Mouse (Mus musculus) hindbrain, embryonic 14.5 days (tissue): Measurements from ENCODE around the gene Trip12. TPM values are rescaled to one million over a fixed set of nuclear protein-coding genes. Genes with fewer than 3 reads are reported as not detected.
A peak's percentile ranks its signal among the peaks of the same experiment; 100 is the strongest.

Source experiments
- ATAC-seq: fragments of 200-750 bp; cut with Nextera tagmentation; 2 replicates; pipeline ENCODE4 v1.8.0; 2017; ENCODE audit warnings: moderate number of reproducible peaks, mild to moderate bottlenecking, moderate TSS enrichment, moderate library complexity; ENCODE audit not compliant: low FRiP score
- DNase-seq: peaks from one replicate; pipeline ENCODE4 v3.0.0-alpha.2; 2015; ENCODE audit warnings: low spot score
- H3K27ac ChIP-seq: fragments of 300-500 bp; sonication (generic); 2 replicates; pipeline ENCODE4 v1.5.1; 2014; ENCODE audit warnings: mild to moderate bottlenecking, moderate library complexity
- H3K27me3 ChIP-seq: fragments of 300-500 bp; sonication (generic); 2 replicates; pipeline ENCODE4 v1.6.1; 2014; ENCODE audit warnings: mild to moderate bottlenecking, low read length, mixed read lengths; ENCODE audit not compliant: control insufficient read depth, insufficient read depth
- H3K36me3 ChIP-seq: fragments of 300-500 bp; sonication (generic); replicated peaks from 2 replicates; pipeline ENCODE4 v1.6.1; 2014; ENCODE audit not compliant: control insufficient read depth, insufficient read depth
- H3K4me1 ChIP-seq: fragments of 300-500 bp; sonication (generic); replicated peaks from 2 replicates; pipeline ENCODE4 v1.6.1; 2014; ENCODE audit warnings: antibody characterized with exemption, low read length, mixed read lengths; ENCODE audit not compliant: control insufficient read depth, insufficient read depth
- H3K4me2 ChIP-seq: fragments of 300-500 bp; sonication (generic); replicated peaks from 2 replicates; pipeline ENCODE4 v1.6.1; 2014; ENCODE audit warnings: mild to moderate bottlenecking, moderate library complexity
- H3K4me3 ChIP-seq: fragments of 300-500 bp; sonication (generic); replicated peaks from 2 replicates; pipeline ENCODE4 v1.5.1; 2014; ENCODE audit warnings: mild to moderate bottlenecking, low read length
- H3K9ac ChIP-seq: fragments of 300-500 bp; sonication (generic); 2 replicates; pipeline ENCODE4 v1.6.1; 2014
- H3K9me3 ChIP-seq: fragments of 300-500 bp; sonication (generic); 2 replicates; pipeline ENCODE4 v1.6.1; 2016; ENCODE audit warnings: low read length; ENCODE audit not compliant: control insufficient read depth
- WGBS: fragments of 180-500 bp; shearing (Covaris S2); extraction: QIAGEN DNeasy Blood & Tissue Kit; methylation state at CpG from one replicate; pipeline ENCODE4 v1.1.7; 2014; 5-methylcytosine and 5-hydroxymethylcytosine counted together
- polyA plus RNA-seq: library from polyadenylated mRNA; unstranded; fragments of >200 nt; fragmentation: Nextera tagmentation; extraction: Ambion mirVana; gene quantifications from 2 replicates; pipeline ENCODE4 v1.2.1, GENCODE M21; 2014

The Trip12 gene
- polyA plus RNA-seq, 1 experiment from 2014 or later: 55.8 TPM

GRCm38 (mm10) chr1:84849804-84850203 lies 9.5 kb upstream of the Trip12 start:
- no peaks in the 10 kb centered on the region for H3K9me3 ChIP-seq
- ATAC-seq: no peak
- no peaks in the 10 kb centered on the region for H3K27me3 ChIP-seq
- H3K36me3 ChIP-seq: no peaks in the 10 kb centered on the region
- no peak overlapping the region for H3K27ac ChIP-seq
- no peak for DNase-seq
- no peak overlapping the region for H3K4me2 ChIP-seq
- no peaks in the 10 kb centered on the region for H3K4me1 ChIP-seq
- 92% methylated on average over 7 of the region's 7 CpGs for WGBS
- no peak overlapping the region for H3K4me3 ChIP-seq
- H3K9ac ChIP-seq: no peak overlapping the region

GRCm38 (mm10) chr1:84848801-84849455 lies 8.6 kb upstream of the Trip12 start:
- WGBS: 96% methylated on average over 6 of the region's 6 CpGs
- Histone ChIP-seq H3K36me3 (no peaks in the 10 kb centered on the region), H3K4me2 (no peak overlapping the region), H3K9ac (no peak overlapping the region), H3K4me1 (no peaks in the 10 kb centered on the region), H3K27me3 (no peaks in the 10 kb centered on the region), H3K27ac (no peak overlapping the region), H3K4me3 (no peak overlapping the region), H3K9me3 (no peaks in the 10 kb centered on the region)
- ATAC-seq (no peak), DNase-seq (no peak)

GRCm38 (mm10) chr1:84848335-84848734 lies 8.0 kb upstream of the Trip12 start:
- Histone ChIP-seq H3K4me1 (no peaks in the 10 kb centered on the region), H3K27me3 (no peaks in the 10 kb centered on the region), H3K9ac (no peak overlapping the region), H3K36me3 (no peaks in the 10 kb centered on the region), H3K4me3 (no peak overlapping the region), H3K9me3 (no peaks in the 10 kb centered on the region), H3K27ac (no peak overlapping the region), H3K4me2 (no peak overlapping the region)
- DNase-seq: no peak
- ATAC-seq: no peak
- WGBS: 92% methylated on average over 3 of the region's 3 CpGs

- no peak overlapping the region for H3K4me2 ChIP-seq
- 92% methylated on average over 7 of the region's 7 CpGs for WGBS
Measured at GRCm38 (mm10) chr1:84847698-84848097, 7.4 kb upstream of the Trip12 start.

GRCm38 (mm10) chr1:84843366-84843765 lies 3.0 kb upstream of the Trip12 start:
- H3K4me3 ChIP-seq: no peak overlapping the region
- H3K9ac ChIP-seq: no peak overlapping the region
- no peaks in the 10 kb centered on the region for H3K9me3 ChIP-seq
- 98% methylated on average over 2 of the region's 2 CpGs for WGBS
- no peak overlapping the region for H3K27ac ChIP-seq
- no peak for DNase-seq
- H3K4me2 ChIP-seq: no peak overlapping the region
- no peaks in the 10 kb centered on the region for H3K27me3 ChIP-seq
- no peaks in the 10 kb centered on the region for H3K36me3 ChIP-seq
- no peak for ATAC-seq
- peaks cover 10% of the 10 kb centered on the region for H3K4me1 ChIP-seq

More at GRCm38 (mm10) chr1:84847698-84848097, 7.4 kb upstream of the Trip12 start:
- DNase-seq: no peak
- Histone ChIP-seq H3K9ac (no peak overlapping the region), H3K27me3 (no peaks in the 10 kb centered on the region), H3K36me3 (no peaks in the 10 kb centered on the region), H3K9me3 (no peaks in the 10 kb centered on the region), H3K27ac (no peak overlapping the region), H3K4me3 (no peak overlapping the region), H3K4me1 (no peaks in the 10 kb centered on the region)
- ATAC-seq: no peak

GRCm38 (mm10) chr1:84841061-84841460 lies 745 bp upstream of the Trip12 start:
- Histone ChIP-seq H3K9me3 (no peaks in the 10 kb centered on the region), H3K27me3 (no peaks in the 10 kb centered on the region), H3K9ac (peak overlapping the region; percentile 93), H3K27ac (peak overlapping the region; percentile 94; the same call in 1 of the 2 replicates), H3K4me1 (peaks cover 25% of the 10 kb centered on the region), H3K4me3 (peak overlapping the region; percentile 93), H3K4me2 (peak overlapping the region; percentile 77), H3K36me3 (no peaks in the 10 kb centered on the region)
- no peak for ATAC-seq
- WGBS: 64% methylated on average over 3 of the region's 3 CpGs
- DNase-seq: no peak

GRCm38 (mm10) chr1:84839309-84840017 lies 853 bp downstream of the Trip12 start, which contains the start of gene Fbxo36:
Gene Fbxo36 (plus strand): TSS chr1:84839841.
- peak; percentile 92 for DNase-seq
- WGBS: under 1% methylated on average over 50 of the region's 54 CpGs
- peak within 1 kb of the TSS; percentile 93 for H3K4me3 ChIP-seq
- no peaks in the 10 kb centered on the region for H3K36me3 ChIP-seq
- ATAC-seq: peak; percentile 85
- peak within 1 kb of the TSS; percentile 93 for H3K9ac ChIP-seq
- no peaks in the 10 kb centered on the region for H3K9me3 ChIP-seq
- H3K4me1 ChIP-seq: peaks cover 25% of the 10 kb centered on the region
- no peaks in the 10 kb centered on the region for H3K27me3 ChIP-seq
- H3K4me2 ChIP-seq: peak within 1 kb of the TSS; percentile 77
- H3K27ac ChIP-seq: peak within 1 kb of the TSS; percentile 94

GRCm38 (mm10) chr1:84838621-84839151 lies 1.6 kb downstream of the Trip12 start:
- Histone ChIP-seq H3K36me3 (0 out of 2 replicates have a peak, but pooled peaks cover under 1% of the 10 kb centered on the region), H3K9ac (peak overlapping the region; percentile 93), H3K27me3 (no peaks in the 10 kb centered on the region), H3K4me3 (peak overlapping the region; percentile 93), H3K4me1 (peaks cover 25% of the 10 kb centered on the region), H3K9me3 (no peaks in the 10 kb centered on the region), H3K4me2 (peak overlapping the region; percentile 57), H3K27ac (peak overlapping the region; percentile 94)
- WGBS: under 1% methylated on average over 38 of the region's 44 CpGs
- DNase-seq (peak; percentile 74), ATAC-seq (peak; percentile 70)

- H3K4me3 ChIP-seq: peak overlapping the region; percentile 93
- peak; percentile 15; the same call in 1 of the 2 replicates for ATAC-seq
- H3K4me1 ChIP-seq: peaks cover 25% of the 10 kb centered on the region
- H3K27ac ChIP-seq: peak overlapping the region; percentile 94
- peaks cover 6% of the 10 kb centered on the region for H3K36me3 ChIP-seq
- peak overlapping the region; percentile 93 for H3K9ac ChIP-seq
- no peak for DNase-seq
- WGBS: under 1% methylated on average over 22 of the region's 22 CpGs
- no peaks in the 10 kb centered on the region for H3K9me3 ChIP-seq
- peak overlapping the region; percentile 57 for H3K4me2 ChIP-seq
- H3K27me3 ChIP-seq: no peaks in the 10 kb centered on the region
Measured at GRCm38 (mm10) chr1:84838156-84838555, 2.2 kb downstream of the Trip12 start.
